Mouse (Mus musculus): ENCODE data around the gene Get4.

- TF ChIP-seq EP300 (optimal IDR thresholded peaks at IDR 0.05) (no peak), CTCF (IDR thresholded peaks at IDR 0.05; ENCODE audit: low read depth) (no peak)
Measured at GRCm38 (mm10) chr5:139277287-139277686, 25.2 kb downstream of the Get4 start.
